Mouse (Mus musculus) CD8-positive naive resting alpha-beta T cell, adult 57 days (primary cell): Measurements from ENCODE around the gene Gm16381. TPM values are rescaled to one million over a fixed set of nuclear protein-coding genes. Genes with fewer than 3 reads are reported as not detected.

Experiments
- total RNA-seq: library from RNA; stranded (reverse); gene quantifications from one replicate; pipeline ENCODE4 v1.2.4, GENCODE M21; 2023

Gm16381 gene
- total RNA-seq: not detected

GRCm38 (mm10) chr12:87644520-87644919 is at the start of gene Gm16381:
Gene Gm16381, minus strand, starts transcription at chr12:87644620.

GRCm38 (mm10) chr12:87618569-87618968 is 25.9 kb downstream of the Gm16381 start, which contains the start of gene Gm4027:
Gene Gm4027, plus strand, starts transcription at chr12:87618869.

GRCm38 (mm10) chr12:87602388-87602787 is 42.0 kb downstream of the Gm16381 start, which contains the start of gene Oog1:
Gene Oog1, plus strand, starts transcription at chr12:87602688.

Other genes starting within 250 kb of the Gm16381 start
- 31.4 TPM for gene Slirp, start 200.7 kb downstream of the Gm16381 start, total RNA-seq
- 85.4 TPM for gene Alkbh1, start 200.6 kb downstream of the Gm16381 start, total RNA-seq
- gene Snw1, start 172.3 kb downstream of the Gm16381 start, total RNA-seq: 94.0 TPM
- not detected for gene Gm5788, start 149.9 kb downstream of the Gm16381 start, total RNA-seq
- not detected for gene Gm8300, start 130.3 kb downstream of the Gm16381 start, total RNA-seq
- not detected for gene Oog1, start 41.9 kb downstream of the Gm16381 start, total RNA-seq
- gene Gm4027, start 25.8 kb downstream of the Gm16381 start, total RNA-seq: not detected
- not detected for gene Gm21319, start 131.1 kb upstream of the Gm16381 start, total RNA-seq
- not detected for gene Gm21936, start 150.9 kb upstream of the Gm16381 start, total RNA-seq
- not detected for gene BB287469, start 172.0 kb upstream of the Gm16381 start, total RNA-seq
- gene Gm2001, start 197.7 kb upstream of the Gm16381 start, total RNA-seq: not detected
- gene Gm2016, start 229.5 kb upstream of the Gm16381 start, total RNA-seq: not detected